Mouse (Mus musculus) lung, adult 2 months (tissue): ENCODE results near the gene Gpr132. TPM values are rescaled to one million over a fixed set of nuclear protein-coding genes. Genes with fewer than 3 reads are reported as not detected.

ENCODE experiments used
- DNase-seq: peaks from one replicate; pipeline ENCODE4 v3.0.0; 2022
- H3K4me1 ChIP-seq: fragments of 200-500 bp; 2 replicates; pipeline ENCODE4 v1.6.1; 2011; ENCODE audit warnings: low read length; ENCODE audit not compliant: control insufficient read depth, insufficient read depth
- H3K4me3 ChIP-seq: fragments of 200-500 bp; replicated peaks from 2 replicates; pipeline ENCODE3; 2011; ENCODE audit warnings: low read depth, mild to moderate bottlenecking, control low read depth, low read length; ENCODE audit errors: extremely low read depth
- CTCF ChIP-seq: fragments of 200-500 bp; IDR thresholded peaks from 2 replicates; pipeline ENCODE4 v1.5.1; 2011; ENCODE audit warnings: mild to moderate bottlenecking, low read length, control low read depth; ENCODE audit not compliant: insufficient read depth
- POLR2A ChIP-seq: fragments of 200-500 bp; IDR thresholded peaks from 2 replicates; pipeline ENCODE4 v1.6.1; 2011; ENCODE audit warnings: low read depth, mild to moderate bottlenecking, control low read depth, low read length, borderline replicate concordance; ENCODE audit errors: extremely low read depth
- WGBS: fragments of 180-500 bp; shearing (Covaris S2); methylation state at CpG from one replicate; pipeline ENCODE4 v1.1.7; 2018; 5-methylcytosine and 5-hydroxymethylcytosine counted together
- polyA plus RNA-seq: library from polyadenylated mRNA; depleted of rRNA; stranded (reverse); fragments of >200 nt; gene quantifications from 2 replicates; pipeline ENCODE4 v1.2.3, GENCODE M21; 2012

Gpr132 gene
- polyA plus RNA-seq, 1 experiment = 12.9 TPM

DNA sequence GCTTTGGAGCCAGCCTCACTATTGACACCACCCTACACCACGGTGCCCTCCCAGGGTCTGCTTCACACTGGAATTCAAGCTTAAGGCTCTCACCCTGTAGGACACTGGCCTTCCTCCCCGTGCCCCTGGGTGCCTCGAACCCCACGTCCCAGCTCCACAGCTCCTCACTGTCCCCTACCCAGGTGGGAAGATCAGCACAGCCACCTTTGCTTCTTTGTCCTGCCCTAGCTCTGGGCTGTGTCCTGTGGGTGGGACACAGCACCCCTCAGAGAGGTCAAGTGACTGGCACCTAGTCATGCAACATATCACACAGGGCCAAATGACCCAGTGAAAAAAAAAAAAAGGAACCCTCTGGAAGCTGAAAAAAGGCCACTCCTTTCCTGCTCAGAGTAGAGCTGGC, 12.6 kb upstream of the Gpr132 start:
- Histone ChIP-seq H3K4me3 (no peak overlapping the region), H3K4me1 (peaks cover 22% of the 10 kb centered on the region)
- 73% methylated on average over 4 of the region's 4 CpGs for WGBS
- no peak for DNase-seq
- TF ChIP-seq CTCF = no peak
- TF ChIP-seq POLR2A = no peak

DNA sequence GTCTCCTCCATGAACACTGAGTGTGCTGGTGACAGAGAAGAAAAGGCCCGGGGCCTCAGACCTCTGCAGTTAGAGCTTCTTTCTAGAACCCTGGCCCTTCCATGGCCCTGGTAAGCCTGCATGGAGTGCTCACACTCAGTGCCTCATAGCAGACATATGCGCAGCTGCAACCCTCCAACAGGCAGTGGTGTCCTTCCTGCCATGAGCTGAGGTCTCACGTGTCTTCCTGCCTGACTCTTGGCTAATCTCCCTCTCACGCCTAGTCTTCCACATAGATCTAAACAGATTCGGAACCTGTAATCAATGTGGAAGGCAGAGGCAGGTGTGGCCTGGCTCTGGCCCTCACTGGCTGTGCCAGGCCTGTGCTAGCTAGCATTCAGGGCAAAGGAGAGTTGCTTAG, 11.7 kb upstream of the Gpr132 start:
- DNase-seq = no peak
- WGBS = 52% methylated on average over 5 of the region's 5 CpGs

DNA sequence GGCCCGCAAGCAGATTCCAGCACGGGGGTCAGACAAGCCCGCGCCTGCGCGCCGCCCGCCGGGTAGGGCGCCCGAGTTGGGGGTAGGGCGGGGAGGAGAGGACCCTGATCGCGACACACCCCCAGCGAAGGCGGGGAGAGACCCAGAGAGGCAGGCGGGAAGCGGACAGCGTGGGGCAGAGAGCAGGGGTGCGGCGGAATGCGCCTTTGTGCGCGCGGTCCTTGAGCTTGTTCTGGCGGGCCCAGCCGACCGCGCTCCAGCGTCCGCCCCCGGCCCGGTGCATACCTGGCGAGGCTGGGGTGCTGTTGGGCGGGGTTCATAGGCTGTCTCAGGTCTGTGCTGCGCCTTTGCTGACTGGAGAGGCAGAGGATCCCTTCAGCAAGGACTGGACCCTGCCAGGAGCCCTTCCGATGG, 9.6 kb upstream of the Gpr132 start:
- no peak overlapping the region for H3K4me3 ChIP-seq
- no peak for DNase-seq
- TF ChIP-seq CTCF (no peak), POLR2A (no peak)
- H3K4me1 ChIP-seq = peaks cover 22% of the 10 kb centered on the region
- 10% methylated on average over 34 of the region's 37 CpGs for WGBS

More for the DNA sequence above, 11.7 kb upstream of the Gpr132 start:
- Histone ChIP-seq H3K4me3 (no peak overlapping the region), H3K4me1 (peaks cover 22% of the 10 kb centered on the region)
- TF ChIP-seq CTCF (no peak), POLR2A (no peak)

DNA sequence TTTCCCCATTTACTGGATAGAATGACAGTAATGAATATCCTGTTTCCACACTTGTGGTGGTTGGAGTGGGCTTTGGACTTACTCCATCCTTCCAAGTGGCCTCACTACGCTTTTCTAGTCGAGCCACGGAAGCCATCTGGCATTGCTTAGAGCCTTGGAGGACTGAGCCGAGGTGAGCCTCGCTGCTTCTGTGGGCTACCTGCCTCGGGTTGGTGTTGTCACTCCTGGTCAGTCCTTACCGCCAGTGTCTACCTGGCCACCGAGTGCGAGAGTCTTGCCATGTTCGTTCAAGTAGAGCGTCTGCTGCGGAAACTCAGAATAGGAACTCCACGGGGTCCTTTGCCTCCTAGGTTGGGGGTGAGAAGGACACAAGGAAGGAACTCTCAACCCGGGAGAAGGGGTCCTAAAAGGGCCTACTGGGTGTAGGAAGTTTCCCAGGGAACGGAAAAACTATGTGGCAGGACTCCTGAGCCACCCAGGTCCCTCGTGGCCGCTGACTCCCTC, 9.1 kb upstream of the Gpr132 start:
- TF ChIP-seq POLR2A (no peak), CTCF (no peak)
- Histone ChIP-seq H3K4me3 (no peak overlapping the region), H3K4me1 (peaks cover 22% of the 10 kb centered on the region)
- WGBS = 21% methylated on average over 17 of the region's 17 CpGs
- no peak for DNase-seq

DNA sequence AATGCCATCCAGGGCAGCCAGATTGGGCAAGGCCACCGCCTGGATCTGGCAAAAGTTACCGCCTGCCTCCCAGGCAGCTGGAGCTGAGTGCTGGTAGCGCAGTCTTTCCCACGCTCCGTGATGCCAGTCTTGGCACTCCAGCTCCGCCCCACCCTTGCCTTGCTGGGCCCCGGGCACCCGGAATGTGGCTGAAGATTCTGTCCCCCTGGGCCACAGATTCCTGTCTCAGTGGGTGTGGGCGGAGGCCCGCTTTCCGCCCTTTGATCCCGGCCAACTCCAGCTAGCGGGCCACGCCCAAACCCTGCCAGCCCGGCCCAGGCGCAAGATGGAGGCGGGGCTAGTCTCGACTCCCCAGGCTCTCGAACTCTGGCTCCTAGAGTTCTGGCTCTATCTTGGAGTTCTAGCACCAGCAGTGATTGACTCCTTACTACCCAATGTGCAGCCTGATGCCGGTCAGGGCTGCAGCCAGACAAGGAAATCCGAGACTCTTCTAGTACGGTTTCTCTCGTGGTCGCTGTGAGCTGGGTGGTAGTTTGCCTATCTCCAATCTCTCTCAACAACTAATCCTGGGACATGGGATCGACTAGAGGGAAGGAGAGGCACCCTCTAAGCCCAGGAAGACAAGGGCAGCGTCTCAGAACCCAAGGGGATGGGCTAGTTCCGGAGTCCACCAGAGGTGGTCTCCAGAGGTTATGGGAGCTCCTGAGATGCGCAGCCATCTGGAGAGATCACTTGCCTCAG, 8.5 kb upstream of the Gpr132 start:
- peak; percentile 33; the same call in 1 of the 2 replicates for TF ChIP-seq POLR2A
- no peak for TF ChIP-seq CTCF
- WGBS = 9% methylated on average over 28 of the region's 28 CpGs
- peak; percentile 73 for DNase-seq
- Histone ChIP-seq H3K4me3 (peak overlapping the region; percentile 21), H3K4me1 (peaks cover 22% of the 10 kb centered on the region)

DNA sequence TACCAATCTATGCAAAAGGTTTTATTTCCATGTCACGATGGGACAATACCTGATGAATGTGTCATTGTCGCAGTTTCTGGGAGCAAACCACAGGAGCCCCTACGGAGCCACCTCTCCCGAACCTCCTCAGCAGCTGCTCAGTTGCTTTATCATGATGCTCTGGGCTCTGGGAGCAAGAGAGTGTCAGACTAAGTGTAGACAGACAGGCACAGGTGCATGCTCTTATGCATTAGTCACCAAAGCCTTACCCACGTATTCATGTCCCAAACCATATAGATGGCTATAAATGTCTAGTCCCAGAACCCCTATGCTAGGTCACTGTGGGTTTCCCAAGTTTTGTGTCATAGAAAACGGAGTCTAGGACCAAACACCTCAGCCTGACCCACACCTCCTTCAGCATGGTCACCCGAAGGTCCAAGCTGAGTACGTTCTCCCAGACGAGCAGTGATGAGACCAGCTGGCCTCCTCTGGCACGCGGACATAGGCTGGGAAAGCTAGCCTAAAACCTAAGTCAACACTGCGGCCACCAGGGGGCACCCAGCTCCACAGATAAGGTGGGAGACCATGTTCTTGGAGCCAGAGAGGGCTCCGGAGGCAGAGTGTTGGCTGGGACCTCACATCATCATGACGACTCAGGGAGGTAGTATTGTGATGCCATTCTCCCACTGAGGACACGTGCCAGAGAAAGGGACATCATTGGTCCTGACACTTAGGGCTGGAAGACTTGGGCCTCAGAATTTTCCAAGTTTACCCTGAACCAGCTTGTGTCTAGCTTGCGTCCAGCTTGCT, 7.4 kb upstream of the Gpr132 start:
- Histone ChIP-seq H3K4me1 (peaks cover 22% of the 10 kb centered on the region), H3K4me3 (no peak overlapping the region)
- WGBS = 27% methylated on average over 16 of the region's 16 CpGs
- TF ChIP-seq CTCF (peak; percentile 76), POLR2A (no peak)
- peak; percentile 86 for DNase-seq

DNA sequence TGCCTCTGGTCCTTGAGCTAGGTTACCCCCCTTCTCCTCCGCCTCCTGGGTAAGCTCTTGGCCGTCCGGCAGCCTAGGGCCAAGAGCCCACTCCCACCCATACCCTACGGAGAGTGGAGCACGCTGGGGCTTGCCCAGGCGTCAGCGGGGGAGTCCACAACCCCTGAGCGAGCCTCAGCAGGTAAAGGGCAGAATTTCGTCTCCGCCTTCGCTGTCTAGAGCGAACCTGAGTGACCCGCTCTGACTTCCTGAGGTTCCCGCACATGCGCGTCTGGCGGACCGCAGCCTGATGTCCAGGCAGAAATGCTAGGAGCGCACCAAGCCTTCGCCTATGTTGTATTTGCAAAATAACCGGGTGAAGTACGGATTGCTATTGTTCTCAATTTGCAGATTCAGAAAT, 6.2 kb upstream of the Gpr132 start:
- H3K4me3 ChIP-seq = no peak overlapping the region
- H3K4me1 ChIP-seq = peaks cover 15% of the 10 kb centered on the region
- TF ChIP-seq CTCF (no peak), POLR2A (no peak)
- WGBS = 32% methylated on average over 22 of the region's 22 CpGs
- DNase-seq = no peak

- TF ChIP-seq POLR2A (no peak), CTCF (peak; percentile 86)
- DNase-seq = peak; percentile 60
- peaks cover 15% of the 10 kb centered on the region for H3K4me1 ChIP-seq
- 22% methylated on average over 18 of the region's 18 CpGs for WGBS
- no peak overlapping the region for H3K4me3 ChIP-seq
Observed at GRCm38 (mm10) chr12:112873452-112874190, 5.6 kb upstream of the Gpr132 start.

DNA sequence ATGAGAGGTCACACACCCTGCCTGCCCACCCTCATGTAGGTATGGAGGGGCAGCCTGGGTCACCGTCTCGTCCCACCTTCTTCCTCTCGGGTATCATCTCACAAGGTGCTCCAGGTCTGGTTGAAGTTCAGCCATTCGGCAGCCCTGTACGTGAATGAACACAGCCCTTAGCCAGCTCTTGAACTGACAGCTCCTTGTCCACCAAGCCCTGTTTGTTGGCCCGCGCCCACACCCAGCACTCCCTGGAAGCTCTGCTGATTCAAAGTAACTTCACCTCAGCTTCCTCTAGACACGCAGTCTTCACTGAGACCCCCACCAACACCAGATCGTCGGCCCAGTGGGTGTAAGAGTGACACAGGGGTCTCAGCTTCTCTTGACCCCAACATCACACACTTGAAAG, 5.0 kb upstream of the Gpr132 start:
- H3K4me1 ChIP-seq = peaks cover 15% of the 10 kb centered on the region
- DNase-seq = no peak
- H3K4me3 ChIP-seq = no peak overlapping the region
- 79% methylated on average over 10 of the region's 10 CpGs for WGBS
- TF ChIP-seq POLR2A = no peak
- TF ChIP-seq CTCF = no peak
